Mouse (Mus musculus) lung, embryonic 14.5 days (tissue): ENCODE measurements around the gene Rsad2. TPM values are rescaled to one million over a fixed set of nuclear protein-coding genes. Genes with fewer than 3 reads are reported as not detected.

ENCODE experiments used
- ATAC-seq: fragments of 200-750 bp; cut with Nextera tagmentation; 2 replicates; pipeline ENCODE4 v1.8.0; 2017; ENCODE audit warnings: mild to moderate bottlenecking, moderate TSS enrichment, moderate library complexity; ENCODE audit not compliant: insufficient read depth
- DNase-seq: peaks from one replicate; pipeline ENCODE4 v3.0.0-alpha.2; 2015
- H3K27ac ChIP-seq: fragments of 300-500 bp; sonication (generic); 2 replicates; pipeline ENCODE4 v1.5.1; 2014; ENCODE audit warnings: low read depth, mild to moderate bottlenecking, moderate library complexity
- H3K27me3 ChIP-seq: fragments of 300-500 bp; sonication (generic); 2 replicates; pipeline ENCODE4 v1.6.1; 2014; ENCODE audit warnings: low read length, control low read depth; ENCODE audit not compliant: insufficient read depth
- H3K36me3 ChIP-seq: fragments of 300-500 bp; sonication (generic); 2 replicates; pipeline ENCODE4 v1.6.1; 2014; ENCODE audit warnings: control low read depth; ENCODE audit not compliant: insufficient read depth
- H3K4me1 ChIP-seq: fragments of 300-500 bp; sonication (generic); 2 replicates; pipeline ENCODE4 v1.6.1; 2014; ENCODE audit warnings: antibody characterized with exemption, control low read depth; ENCODE audit not compliant: insufficient read depth
- H3K4me2 ChIP-seq: fragments of 300-500 bp; sonication (generic); 2 replicates; pipeline ENCODE4 v1.6.1; 2014; ENCODE audit warnings: mild to moderate bottlenecking
- H3K4me3 ChIP-seq: fragments of 300-500 bp; sonication (generic); 2 replicates; pipeline ENCODE4 v1.5.1; 2014; ENCODE audit warnings: low read depth, low read length
- H3K9ac ChIP-seq: fragments of 300-500 bp; sonication (generic); 2 replicates; pipeline ENCODE4 v1.6.1; 2014
- H3K9me3 ChIP-seq: fragments of 300-500 bp; sonication (generic); 2 replicates; pipeline ENCODE4 v1.6.1; 2016; ENCODE audit warnings: low read depth, low read length, control low read depth
- CTCF ChIP-seq: IDR thresholded peaks from 2 replicates; pipeline ENCODE4 v1.5.1; 2016; ENCODE audit warnings: antibody characterized with exemption, low read depth
- WGBS: fragments of 180-500 bp; shearing (Covaris S2); extraction: QIAGEN DNeasy Blood & Tissue Kit; methylation state at CpG from one replicate; pipeline ENCODE4 v1.1.7; 2014; 5-methylcytosine and 5-hydroxymethylcytosine counted together
- polyA plus RNA-seq: library from polyadenylated mRNA; unstranded; fragments of >200 nt; fragmentation: Nextera tagmentation; extraction: Ambion mirVana; gene quantifications from 2 replicates; pipeline ENCODE4 v1.2.1, GENCODE M21; 2014

Gene Rsad2
- polyA plus RNA-seq, 1 experiment from 2014 or later, result 0.30 TPM

- ATAC-seq, result no peak
- H3K27ac ChIP-seq, result peak overlapping the region; percentile 80
- H3K9me3 ChIP-seq, result no peaks in the 10 kb centered on the region
- DNase-seq, result peak; percentile 72
- H3K4me1 ChIP-seq, result peaks cover 43% of the 10 kb centered on the region
- TF ChIP-seq CTCF, result no peak
- no peak overlapping the region for H3K4me3 ChIP-seq
- H3K36me3 ChIP-seq, result peaks cover 14% of the 10 kb centered on the region; the same call in 1 of the 2 replicates
- no peak overlapping the region for H3K9ac ChIP-seq
- H3K4me2 ChIP-seq, result 0 out of 2 replicates have a peak overlapping the region, but pooled peaks have one; percentile 12
- 45% methylated on average over 10 of the region's 10 CpGs for WGBS
- H3K27me3 ChIP-seq, result no peaks in the 10 kb centered on the region
Measured at GRCm38 (mm10) chr12:26401696-26402470, 54.4 kb downstream of the Rsad2 start.

GRCm38 (mm10) chr12:26401254-26401653 is 55.0 kb downstream of the Rsad2 start:
- Histone ChIP-seq H3K27ac (peak overlapping the region; percentile 78), H3K4me1 (peaks cover 37% of the 10 kb centered on the region), H3K9me3 (no peaks in the 10 kb centered on the region), H3K9ac (no peak overlapping the region), H3K4me3 (no peak overlapping the region), H3K36me3 (peaks cover 14% of the 10 kb centered on the region; the same call in 1 of the 2 replicates), H3K4me2 (no peak overlapping the region), H3K27me3 (no peaks in the 10 kb centered on the region)
- ATAC-seq (no peak), DNase-seq (peak; percentile 28)
- WGBS, result 76% methylated on average over 1 of the region's 1 CpGs
- no peak for TF ChIP-seq CTCF

- no peak for DNase-seq
- 96% methylated on average over 1 of the region's 1 CpGs for WGBS
- Histone ChIP-seq H3K4me3 (no peak overlapping the region), H3K9me3 (no peaks in the 10 kb centered on the region), H3K36me3 (peaks cover 14% of the 10 kb centered on the region; the same call in 1 of the 2 replicates), H3K27me3 (no peaks in the 10 kb centered on the region), H3K4me2 (no peak overlapping the region), H3K9ac (no peak overlapping the region), H3K4me1 (peaks cover 33% of the 10 kb centered on the region), H3K27ac (0 out of 2 replicates have a peak overlapping the region, but pooled peaks have one; percentile 32)
- TF ChIP-seq CTCF, result no peak
- ATAC-seq, result no peak
Measured at GRCm38 (mm10) chr12:26400762-26401161, 55.5 kb downstream of the Rsad2 start.

- no peak overlapping the region for H3K9ac ChIP-seq
Measured at GRCm38 (mm10) chr12:26399391-26399790, 56.9 kb downstream of the Rsad2 start.

GRCm38 (mm10) chr12:26398597-26398996 is 57.7 kb downstream of the Rsad2 start:
- Histone ChIP-seq H3K4me1 (peaks cover 15% of the 10 kb centered on the region), H3K9me3 (no peaks in the 10 kb centered on the region), H3K4me3 (no peak overlapping the region), H3K9ac (no peak overlapping the region), H3K27ac (no peak overlapping the region), H3K36me3 (peaks cover under 1% of the 10 kb centered on the region; the same call in 1 of the 2 replicates), H3K4me2 (no peak overlapping the region), H3K27me3 (no peaks in the 10 kb centered on the region)
- 54% methylated on average over 2 of the region's 2 CpGs for WGBS
- TF ChIP-seq CTCF, result no peak
- no peak for ATAC-seq
- no peak for DNase-seq

More at GRCm38 (mm10) chr12:26399391-26399790, 56.9 kb downstream of the Rsad2 start:
- no peak for TF ChIP-seq CTCF
- no peak overlapping the region for H3K4me3 ChIP-seq
- no peaks in the 10 kb centered on the region for H3K9me3 ChIP-seq
- H3K36me3 ChIP-seq, result peaks cover 7% of the 10 kb centered on the region; the same call in 1 of the 2 replicates
- DNase-seq, result no peak
- H3K27ac ChIP-seq, result no peak overlapping the region
- H3K4me2 ChIP-seq, result no peak overlapping the region
- ATAC-seq, result no peak
- peaks cover 20% of the 10 kb centered on the region for H3K4me1 ChIP-seq
- 79% methylated on average over 6 of the region's 6 CpGs for WGBS
- no peaks in the 10 kb centered on the region for H3K27me3 ChIP-seq

GRCm38 (mm10) chr12:26394485-26395470 is 61.5 kb downstream of the Rsad2 start:
- Histone ChIP-seq H3K36me3 (no peaks in the 10 kb centered on the region), H3K4me1 (no peaks in the 10 kb centered on the region), H3K4me3 (no peak overlapping the region), H3K27me3 (no peaks in the 10 kb centered on the region), H3K9ac (no peak overlapping the region), H3K27ac (no peak overlapping the region), H3K9me3 (no peaks in the 10 kb centered on the region), H3K4me2 (no peak overlapping the region)
- 69% methylated on average over 13 of the region's 13 CpGs for WGBS
- ATAC-seq, result no peak
- no peak for TF ChIP-seq CTCF
- no peak for DNase-seq
